In the genomic region with DNA sequence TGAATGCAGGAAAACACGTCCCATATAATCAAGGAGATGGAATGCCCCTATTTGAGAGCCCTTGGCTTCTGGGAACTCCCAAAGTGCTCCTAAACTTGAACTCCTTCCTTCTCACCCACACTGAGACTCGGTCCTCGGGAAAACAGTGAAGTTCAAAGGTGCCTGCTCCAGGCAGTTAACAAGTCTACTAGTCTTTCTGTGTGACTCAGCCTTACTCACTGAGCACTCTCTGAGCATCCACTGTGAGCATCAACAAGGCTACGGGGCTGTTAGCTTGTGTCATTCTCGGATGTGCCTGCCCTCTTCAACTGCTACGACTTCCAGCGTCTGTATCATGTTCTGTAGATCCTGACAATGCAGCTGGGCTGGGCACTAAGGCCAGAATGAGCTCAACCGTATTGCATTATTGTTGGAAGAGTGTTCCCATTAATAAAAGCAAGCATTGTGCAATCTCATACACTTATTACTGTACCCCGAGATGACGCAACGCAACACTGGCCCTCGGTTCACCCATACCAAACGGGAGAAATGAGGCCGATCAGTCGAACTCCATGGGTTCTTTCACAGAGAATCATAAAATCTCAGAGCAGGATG, we compare ENCODE assay signal across 12 mouse cellular contexts.
A peak's percentile ranks its signal among the peaks of the same experiment; 100 is the strongest.
DNase-seq lines count a peak whose midpoint lies in the region; TF ChIP-seq lines count a peak whose summit lies in the region.
"Had no signal": no experiment of that assay in that cellular context is flagged by ENCODE, and none has a peak within 500 bp of the region (broad histone marks: within the 10 kb centered on the region; RNA-seq: fewer than 3 reads in every experiment).

No protein-coding gene starts in this region.

- no peak for TF ChIP-seq POLR2A in lung, adult 2 months (IDR thresholded peaks at IDR 0.05; ENCODE audit: borderline replicate concordance, extremely low read depth, low read depth, low read length)

- WGBS in lung, adult 2 months, result 63% methylated on average over 15 of the region's 15 CpGs

- H3K9me3 ChIP-seq in megakaryocyte, embryonic 14.5 days, result no peaks in the 10 kb centered on the region
- H3K9me3 ChIP-seq: embryonic facial prominence, embryonic 12.5 days; kidney, embryonic 15.5 days; stomach, embryonic 15.5 days had no signal

- no peaks in the 10 kb centered on the region for H3K4me1 ChIP-seq in lung, adult 2 months (ENCODE audit: control insufficient read depth, insufficient read depth, low read length)
- no peaks in the 10 kb centered on the region for H3K4me1 ChIP-seq in megakaryocyte, embryonic 14.5 days
- H3K4me1 ChIP-seq: embryonic facial prominence, embryonic 12.5 days; kidney, embryonic 15.5 days; stomach, embryonic 15.5 days had no signal

- no peak for TF ChIP-seq CTCF in lung, adult 2 months (IDR thresholded peaks at IDR 0.05; ENCODE audit: insufficient read depth, low read length)

- H3K4me3 ChIP-seq in lung, adult 2 months (replicated peaks; ENCODE audit: extremely low read depth, low read depth, low read length), result no peak overlapping the region
- H3K4me3 ChIP-seq in megakaryocyte, embryonic 14.5 days (replicated peaks), result peak overlapping the region; percentile 36
- H3K4me3 ChIP-seq: embryonic facial prominence, embryonic 12.5 days; kidney, embryonic 15.5 days; stomach, embryonic 15.5 days had no signal

- DNase-seq in 416B (ENCODE audit: low read depth), result peak; percentile 47
- peak; percentile 37 for DNase-seq in adrenal gland, postnatal 10 days
- DNase-seq in lung, adult 2 months, result peak; percentile 25
- DNase-seq in layer of hippocampus, postnatal 10 days (ENCODE audit: low spot score in 2 of 2), result no peak
- no peak for DNase-seq in MN1 (ENCODE audit: low spot score)
- DNase-seq in ovary, postnatal 14 days (ENCODE audit: low spot score), result no peak
- DNase-seq: gastrocnemius, postnatal 36 days; thymus, postnatal 36 days had no signal

- no peaks in the 10 kb centered on the region for H3K27me3 ChIP-seq in megakaryocyte, embryonic 14.5 days (replicated peaks)
- H3K27me3 ChIP-seq: embryonic facial prominence, embryonic 12.5 days; kidney, embryonic 15.5 days; stomach, embryonic 15.5 days had no signal

- no peaks in the 10 kb centered on the region for H3K36me3 ChIP-seq in megakaryocyte, embryonic 14.5 days (replicated peaks; ENCODE audit: low read length)
- H3K36me3 ChIP-seq: embryonic facial prominence, embryonic 12.5 days; kidney, embryonic 15.5 days; stomach, embryonic 15.5 days had no signal

Comparison
In these comparisons a context has a peak if more than half of its experiments do, and no peak if none do; other contexts are left out.
1. DNase-seq: peak in 416B (single experiment), adrenal gland, postnatal 10 days (single experiment) and lung, adult 2 months (single experiment); none in layer of hippocampus, postnatal 10 days (0 of 2), MN1 (single experiment) and ovary, postnatal 14 days (single experiment).